Mouse (Mus musculus): ENCODE results near the gene Ap3d1. TPM values are rescaled to one million over a fixed set of nuclear protein-coding genes. Genes with fewer than 3 reads are reported as not detected.
A peak's percentile ranks its signal among the peaks of the same experiment; 100 is the strongest.

Gene Ap3d1
- polyA plus RNA-seq, 1 experiment from 2014 or later: 45.0 TPM

DNA sequence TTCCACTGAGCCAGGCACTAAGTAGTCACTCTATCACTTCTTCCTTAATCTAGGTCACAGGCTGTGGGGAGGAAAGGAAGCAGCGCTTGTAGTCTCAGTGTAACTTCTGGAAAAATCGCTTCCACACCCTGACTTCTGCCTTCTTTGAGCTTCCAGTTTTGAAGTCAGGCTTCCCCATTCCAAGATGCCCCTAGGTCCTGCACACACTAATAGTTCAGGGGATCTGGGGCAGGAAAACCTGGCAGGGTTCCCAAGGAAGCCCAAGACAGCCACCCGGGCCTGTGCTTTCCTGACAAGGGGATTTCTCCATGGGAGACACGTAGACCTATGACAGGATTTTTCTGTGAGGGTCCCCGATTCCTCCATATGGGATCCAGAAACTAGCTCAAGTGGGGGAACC lies 918 bp downstream of the Ap3d1 start:
- H3K27me3 ChIP-seq: no peaks in the 10 kb centered on the region

GRCm38 (mm10) chr10:80738657-80739056 lies 3.4 kb downstream of the Ap3d1 start:
- WGBS: 66% methylated on average over 1 of the region's 1 CpGs
- no peaks in the 10 kb centered on the region for H3K27me3 ChIP-seq
- no peak for ATAC-seq (replicated peaks; ENCODE audit: insufficient number of reproducible peaks, insufficient read depth, low FRiP score, low read depth)
- H3K4me2 ChIP-seq: no peak overlapping the region
- no peak overlapping the region for H3K4me3 ChIP-seq
- no peak overlapping the region for H3K9ac ChIP-seq
- H3K4me1 ChIP-seq (replicated peaks): peaks cover 48% of the 10 kb centered on the region
- H3K27ac ChIP-seq: no peak overlapping the region
- H3K9me3 ChIP-seq (replicated peaks): no peaks in the 10 kb centered on the region
- no peaks in the 10 kb centered on the region for H3K36me3 ChIP-seq

More for the DNA sequence above, 918 bp downstream of the Ap3d1 start:
- Histone ChIP-seq H3K27ac (peak overlapping the region; percentile 84), H3K4me1 (replicated peaks) (peaks cover 48% of the 10 kb centered on the region), H3K36me3 (no peaks in the 10 kb centered on the region), H3K9me3 (replicated peaks) (no peaks in the 10 kb centered on the region), H3K4me3 (peak overlapping the region; percentile 90), H3K9ac (peak overlapping the region; percentile 96), H3K4me2 (peak overlapping the region; percentile 93)
- no peak for ATAC-seq (replicated peaks; ENCODE audit: insufficient number of reproducible peaks, insufficient read depth, low FRiP score, low read depth)
- 11% methylated on average over 5 of the region's 5 CpGs for WGBS

GRCm38 (mm10) chr10:80736731-80737130 lies 5.3 kb downstream of the Ap3d1 start:
- peaks cover 11% of the 10 kb centered on the region for H3K36me3 ChIP-seq
- no peak overlapping the region for H3K27ac ChIP-seq
- no peaks in the 10 kb centered on the region for H3K9me3 ChIP-seq (replicated peaks)
- no peak overlapping the region for H3K4me3 ChIP-seq
- no peaks in the 10 kb centered on the region for H3K27me3 ChIP-seq
- no peak overlapping the region for H3K9ac ChIP-seq
- no peak for ATAC-seq (replicated peaks; ENCODE audit: insufficient number of reproducible peaks, insufficient read depth, low FRiP score, low read depth)
- peaks cover 42% of the 10 kb centered on the region for H3K4me1 ChIP-seq (replicated peaks)
- H3K4me2 ChIP-seq: no peak overlapping the region
- WGBS: 45% methylated on average over 5 of the region's 5 CpGs

DNA sequence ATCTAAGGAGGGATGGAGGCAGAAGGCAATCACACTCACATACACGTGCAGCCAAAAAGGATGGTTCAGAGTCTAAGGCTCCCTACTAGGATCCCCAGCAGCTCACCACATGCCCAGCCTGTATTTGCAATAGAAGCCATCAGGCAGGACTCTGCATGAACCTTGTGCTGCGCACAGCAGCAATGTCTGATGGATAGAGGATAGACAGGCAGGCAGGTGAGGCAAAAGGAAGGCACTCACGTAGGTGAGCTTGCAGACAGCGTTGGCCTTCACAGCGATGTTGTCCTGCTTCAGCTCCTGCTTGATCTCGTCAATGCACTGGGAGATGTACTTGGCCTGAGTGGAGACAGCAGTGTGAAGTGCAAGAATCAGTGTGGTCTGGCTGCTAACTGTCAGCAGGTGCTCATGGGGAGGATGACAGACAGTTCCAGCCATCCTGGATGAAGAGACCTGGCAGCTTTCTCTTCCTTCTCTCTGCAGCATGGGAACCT lies 9.4 kb downstream of the Ap3d1 start:
- H3K27ac ChIP-seq: no peak overlapping the region
- no peak overlapping the region for H3K4me2 ChIP-seq
- H3K9me3 ChIP-seq (replicated peaks): no peaks in the 10 kb centered on the region
- H3K4me3 ChIP-seq: no peak overlapping the region
- H3K27me3 ChIP-seq: no peaks in the 10 kb centered on the region
- WGBS: 86% methylated on average over 6 of the region's 6 CpGs
- no peak overlapping the region for H3K9ac ChIP-seq
- H3K4me1 ChIP-seq (replicated peaks): peaks cover 16% of the 10 kb centered on the region
- ATAC-seq (replicated peaks; ENCODE audit: insufficient number of reproducible peaks, insufficient read depth, low FRiP score, low read depth): no peak
- peaks cover 49% of the 10 kb centered on the region for H3K36me3 ChIP-seq

- 87% methylated on average over 5 of the region's 5 CpGs for WGBS
- H3K27ac ChIP-seq: no peak overlapping the region
- H3K9me3 ChIP-seq (replicated peaks): no peaks in the 10 kb centered on the region
- H3K4me1 ChIP-seq (replicated peaks): no peaks in the 10 kb centered on the region
- peaks cover 92% of the 10 kb centered on the region for H3K36me3 ChIP-seq
- H3K9ac ChIP-seq: no peak overlapping the region
- ATAC-seq (replicated peaks; ENCODE audit: insufficient number of reproducible peaks, insufficient read depth, low FRiP score, low read depth): no peak
- H3K27me3 ChIP-seq: no peaks in the 10 kb centered on the region
- H3K4me3 ChIP-seq: no peak overlapping the region
- H3K4me2 ChIP-seq: no peak overlapping the region
Measured at GRCm38 (mm10) chr10:80727369-80728127, 14.5 kb downstream of the Ap3d1 start.

DNA sequence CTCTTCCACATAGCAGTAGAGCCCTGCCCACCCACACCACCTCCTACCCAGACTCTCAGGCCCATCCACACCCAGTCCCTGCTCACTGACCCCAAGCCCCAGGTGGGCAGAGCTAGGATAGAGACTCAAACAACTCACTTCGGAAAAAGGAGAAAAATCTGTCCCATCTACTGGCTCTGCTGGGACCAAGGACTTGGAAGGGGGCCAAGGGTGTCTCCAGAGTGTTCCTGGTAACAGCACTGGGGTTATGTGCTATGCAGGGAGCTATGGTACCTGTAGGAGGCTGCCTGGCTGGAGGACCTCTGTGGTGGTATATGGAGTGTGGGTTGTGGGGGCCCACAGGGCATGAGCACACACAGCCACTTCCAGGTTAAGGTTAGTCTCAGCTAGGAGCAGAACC lies 24.8 kb downstream of the Ap3d1 start:
- ATAC-seq (replicated peaks; ENCODE audit: insufficient number of reproducible peaks, insufficient read depth, low FRiP score, low read depth): no peak
- H3K4me1 ChIP-seq (replicated peaks): no peaks in the 10 kb centered on the region
- H3K36me3 ChIP-seq: peaks cover 98% of the 10 kb centered on the region
- H3K9ac ChIP-seq: no peak overlapping the region
- WGBS: 71% methylated on average over 1 of the region's 1 CpGs
- H3K27me3 ChIP-seq: no peaks in the 10 kb centered on the region
- no peak overlapping the region for H3K27ac ChIP-seq
- no peak overlapping the region for H3K4me3 ChIP-seq
- no peaks in the 10 kb centered on the region for H3K9me3 ChIP-seq (replicated peaks)
- no peak overlapping the region for H3K4me2 ChIP-seq

GRCm38 (mm10) chr10:80710834-80711233 lies 31.2 kb downstream of the Ap3d1 start:
- Histone ChIP-seq H3K4me2 (no peak overlapping the region), H3K4me1 (replicated peaks) (no peaks in the 10 kb centered on the region), H3K9me3 (replicated peaks) (no peaks in the 10 kb centered on the region), H3K36me3 (peaks cover 93% of the 10 kb centered on the region), H3K4me3 (no peak overlapping the region), H3K27me3 (no peaks in the 10 kb centered on the region), H3K27ac (no peak overlapping the region), H3K9ac (no peak overlapping the region)
- WGBS: 76% methylated on average over 3 of the region's 3 CpGs
- no peak for ATAC-seq (replicated peaks; ENCODE audit: insufficient number of reproducible peaks, insufficient read depth, low FRiP score, low read depth)

GRCm38 (mm10) chr10:80705479-80705878 lies 36.6 kb downstream of the Ap3d1 start:
- ATAC-seq (replicated peaks; ENCODE audit: insufficient number of reproducible peaks, insufficient read depth, low FRiP score, low read depth): no peak
- peaks cover 39% of the 10 kb centered on the region for H3K36me3 ChIP-seq
- peaks cover 25% of the 10 kb centered on the region for H3K4me1 ChIP-seq (replicated peaks)
- H3K9me3 ChIP-seq (replicated peaks): no peaks in the 10 kb centered on the region
- H3K4me3 ChIP-seq: no peak overlapping the region
- no peak overlapping the region for H3K4me2 ChIP-seq
- H3K9ac ChIP-seq: no peak overlapping the region
- no peak overlapping the region for H3K27ac ChIP-seq
- WGBS: 57% methylated on average over 3 of the region's 3 CpGs
- H3K27me3 ChIP-seq: no peaks in the 10 kb centered on the region

- Histone ChIP-seq H3K4me2 (no peak overlapping the region), H3K27me3 (no peaks in the 10 kb centered on the region), H3K27ac (no peak overlapping the region), H3K4me3 (no peak overlapping the region), H3K36me3 (peaks cover 35% of the 10 kb centered on the region), H3K9me3 (replicated peaks) (no peaks in the 10 kb centered on the region), H3K4me1 (replicated peaks) (peaks cover 30% of the 10 kb centered on the region), H3K9ac (no peak overlapping the region)
- ATAC-seq (replicated peaks; ENCODE audit: insufficient number of reproducible peaks, insufficient read depth, low FRiP score, low read depth): no peak
- WGBS: 50% methylated on average over 3 of the region's 3 CpGs
Measured at GRCm38 (mm10) chr10:80705033-80705432, 37.0 kb downstream of the Ap3d1 start.

DNA sequence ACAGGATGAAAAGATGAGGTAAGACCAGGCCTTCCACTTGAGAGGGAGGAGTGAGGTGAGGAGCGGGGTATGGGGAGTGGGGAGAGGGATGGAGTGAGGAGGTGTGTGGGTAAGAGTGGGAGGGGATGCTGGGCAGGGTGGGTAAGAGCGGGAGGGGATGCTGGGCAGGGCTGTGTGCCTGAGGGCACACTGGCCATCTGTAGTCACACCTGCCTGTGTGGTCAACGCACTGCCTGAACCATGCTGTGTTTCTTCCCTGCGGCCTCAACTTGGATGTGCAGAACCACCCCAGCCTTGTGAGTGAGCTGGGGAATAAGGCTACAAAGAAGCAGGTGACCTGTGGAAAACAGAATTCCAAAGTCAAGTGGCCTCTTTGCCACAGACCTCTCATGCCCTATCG lies 37.6 kb downstream of the Ap3d1 start:
- Histone ChIP-seq H3K4me1 (replicated peaks) (peaks cover 33% of the 10 kb centered on the region), H3K27ac (no peak overlapping the region), H3K4me3 (no peak overlapping the region), H3K9me3 (replicated peaks) (no peaks in the 10 kb centered on the region), H3K27me3 (no peaks in the 10 kb centered on the region), H3K9ac (no peak overlapping the region), H3K36me3 (peaks cover 28% of the 10 kb centered on the region), H3K4me2 (no peak overlapping the region)
- whole genome bisulfite sequencing: 77% methylated on average over 5 of the region's 5 CpGs
- no peak for ATAC-seq (replicated peaks; ENCODE audit: insufficient number of reproducible peaks, insufficient read depth, low FRiP score, low read depth)

GRCm38 (mm10) chr10:80703643-80704042 lies 38.4 kb downstream of the Ap3d1 start:
- peak overlapping the region; percentile 92 for H3K4me2 ChIP-seq
- H3K4me3 ChIP-seq: no peak overlapping the region
- no peaks in the 10 kb centered on the region for H3K27me3 ChIP-seq
- H3K4me1 ChIP-seq (replicated peaks): peaks cover 33% of the 10 kb centered on the region
- no peak for ATAC-seq (replicated peaks; ENCODE audit: insufficient number of reproducible peaks, insufficient read depth, low FRiP score, low read depth)
- no peak overlapping the region for H3K27ac ChIP-seq
- H3K9ac ChIP-seq: 0 out of 2 replicates have a peak overlapping the region, but pooled peaks have one; percentile 69
- 74% methylated on average over 5 of the region's 5 CpGs for WGBS
- peaks cover 21% of the 10 kb centered on the region for H3K36me3 ChIP-seq
- no peaks in the 10 kb centered on the region for H3K9me3 ChIP-seq (replicated peaks)
